Mouse (Mus musculus) heart, adult 2 months (tissue): Measurements from ENCODE around the gene Dnajc28.

Experiments
- EP300 ChIP-seq: fragments of 200-500 bp; IDR thresholded peaks from 2 replicates; pipeline ENCODE4 v1.6.1; 2011; ENCODE audit warnings: low read depth, low read length, control low read depth; ENCODE audit not compliant: insufficient read depth
- POLR2A ChIP-seq: fragments of 200-500 bp; IDR thresholded peaks from 2 replicates; pipeline ENCODE4 v1.6.1; 2011; ENCODE audit warnings: mild to moderate bottlenecking, low read depth, low read length, control low read depth; ENCODE audit not compliant: insufficient read depth

DNA sequence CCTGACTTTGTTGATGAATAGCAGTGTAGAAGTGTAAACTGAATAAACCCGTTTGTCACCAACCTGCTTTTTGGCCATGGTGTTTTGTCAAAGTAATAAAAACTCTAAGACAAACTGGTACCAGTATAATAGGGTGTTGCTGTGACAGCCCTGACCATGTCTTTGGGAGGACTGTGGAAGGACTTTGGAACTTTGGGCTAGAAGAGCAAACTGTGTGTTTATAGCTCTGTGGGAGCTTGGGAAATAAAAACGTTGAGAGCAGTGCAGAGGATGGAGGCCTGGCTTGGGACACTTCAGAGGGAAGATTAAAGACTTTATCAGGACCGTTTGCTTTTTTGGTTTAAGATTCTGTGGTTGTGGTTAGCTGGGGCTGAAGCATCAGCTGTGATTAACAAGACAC lies 47.7 kb downstream of the Dnajc28 start:
- TF ChIP-seq EP300: no peak
- TF ChIP-seq POLR2A: no peak
